ENCODE assay signal across 13 mouse cellular contexts in genomic region chr3:105898325-105898724, GRCm38 (mm10). TPM values are rescaled to one million over a fixed set of nuclear protein-coding genes. Genes with fewer than 3 reads are reported as not detected.
DNase-seq lines count a peak whose midpoint lies in the region; ATAC-seq lines count a peak whose summit lies in the region.
"Had no signal": no experiment of that assay in that cellular context is flagged by ENCODE, and none has a peak within 500 bp of the region (broad histone marks: within the 10 kb centered on the region; RNA-seq: fewer than 3 reads in every experiment).

No protein-coding gene starts in this region.

- peak; percentile 45 for DNase-seq in embryonic facial prominence, embryonic 14.5 days (ENCODE audit: low spot score)
- no peak for DNase-seq in embryonic facial prominence, embryonic 10.5 days (ENCODE audit: low spot score)
- DNase-seq in testis, postnatal 10 days (ENCODE audit: low spot score): peak; percentile 43
- DNase-seq in testis, postnatal 14 days (ENCODE audit: low spot score): no peak
- DNase-seq in heart, adult 9 months (ENCODE audit: low spot score in 2 of 2): peak; percentile 64 to 65
- DNase-seq in skeletal muscle tissue, adult 2 months (ENCODE audit: low read depth, low spot score): peak; percentile 81
- no peak for DNase-seq in thymus, postnatal 14 days
- DNase-seq in thymus, postnatal 36 days: no peak
- DNase-seq: cerebellum, adult 2 months had no signal

- no peak overlapping the region for H3K27ac ChIP-seq in embryonic facial prominence, embryonic 14.5 days (replicated peaks; ENCODE audit: low read depth, low read length)
- no peak overlapping the region for H3K27ac ChIP-seq in embryonic facial prominence, embryonic 10.5 days (replicated peaks)
- H3K27ac ChIP-seq: lung, embryonic 15.5 days; neural tube, embryonic 12.5 days had no signal

- H3K27me3 ChIP-seq in embryonic facial prominence, embryonic 14.5 days (replicated peaks; ENCODE audit: control insufficient read depth, insufficient read depth, low read length): no peaks in the 10 kb centered on the region
- H3K27me3 ChIP-seq in embryonic facial prominence, embryonic 10.5 days (replicated peaks; ENCODE audit: low read depth, poor library complexity, severe bottlenecking): no peaks in the 10 kb centered on the region
- H3K27me3 ChIP-seq: lung, embryonic 15.5 days; neural tube, embryonic 12.5 days had no signal

- no peaks in the 10 kb centered on the region for H3K9me3 ChIP-seq in embryonic facial prominence, embryonic 14.5 days (ENCODE audit: control insufficient read depth, low read length)
- H3K9me3 ChIP-seq in embryonic facial prominence, embryonic 10.5 days: no peaks in the 10 kb centered on the region
- H3K9me3 ChIP-seq: lung, embryonic 15.5 days; neural tube, embryonic 12.5 days had no signal

- no peaks in the 10 kb centered on the region for H3K36me3 ChIP-seq in embryonic facial prominence, embryonic 14.5 days (ENCODE audit: control insufficient read depth, insufficient read depth, low read length)
- no peaks in the 10 kb centered on the region for H3K36me3 ChIP-seq in embryonic facial prominence, embryonic 10.5 days (replicated peaks)
- H3K36me3 ChIP-seq: lung, embryonic 15.5 days; neural tube, embryonic 12.5 days had no signal

- 64% methylated on average over 2 of the region's 2 CpGs for WGBS in embryonic facial prominence, embryonic 14.5 days
- 88% methylated on average over 2 of the region's 2 CpGs for WGBS in embryonic facial prominence, embryonic 10.5 days

- no peak overlapping the region for H3K9ac ChIP-seq in embryonic facial prominence, embryonic 14.5 days (ENCODE audit: low read depth, low read length)
- H3K9ac ChIP-seq: lung, embryonic 15.5 days; neural tube, embryonic 12.5 days had no signal

- no peak for ATAC-seq in embryonic facial prominence, embryonic 14.5 days (ENCODE audit: low read depth)

- peaks cover 19% of the 10 kb centered on the region for H3K4me1 ChIP-seq in embryonic facial prominence, embryonic 14.5 days (ENCODE audit: control insufficient read depth, insufficient read depth, low read length)
- H3K4me1 ChIP-seq in embryonic facial prominence, embryonic 10.5 days: peaks cover 15% of the 10 kb centered on the region
- H3K4me1 ChIP-seq: neural tube, embryonic 12.5 days had no signal

- H3K4me2 ChIP-seq in embryonic facial prominence, embryonic 14.5 days (ENCODE audit: low read depth, low read length): no peak overlapping the region
- H3K4me2 ChIP-seq: lung, embryonic 15.5 days; neural tube, embryonic 12.5 days had no signal

- no peak overlapping the region for H3K4me3 ChIP-seq in embryonic facial prominence, embryonic 14.5 days (ENCODE audit: low read depth, low read length)
- H3K4me3 ChIP-seq in embryonic facial prominence, embryonic 10.5 days: no peak overlapping the region
- H3K4me3 ChIP-seq: heart, adult 2 months; lung, embryonic 15.5 days; neural tube, embryonic 12.5 days had no signal

RNA-seq across cellular contexts. Expression of gene Tmigd3, which starts 27.6 kb away (rescaled TPM):
- 0.68 and 0.89 TPM in 2 replicates for polyA plus RNA-seq in embryonic facial prominence, embryonic 14.5 days (2014; fragmentation: Nextera tagmentation; extraction: Ambion mirVana)
- 0.15 TPM in 1 of 2 replicates, not detected in the other for polyA plus RNA-seq in embryonic facial prominence, embryonic 10.5 days (2016; fragmentation: Nextera tagmentation; extraction: Ambion mirVana)
- polyA plus RNA-seq: heart, adult 2 months; neural tube, embryonic 12.5 days had no signal

RNA-seq across cellular contexts. Expression of gene Adora3, which starts 27.7 kb away (rescaled TPM):
- polyA plus RNA-seq in embryonic facial prominence, embryonic 14.5 days (2014; fragmentation: Nextera tagmentation; extraction: Ambion mirVana): 1.4 and 3.0 TPM in 2 replicates
- not detected in 2 replicates for polyA plus RNA-seq in embryonic facial prominence, embryonic 10.5 days (2016; fragmentation: Nextera tagmentation; extraction: Ambion mirVana)
- polyA plus RNA-seq: intestine, embryonic 14.5 days; neural tube, embryonic 12.5 days had no signal

RNA-seq across cellular contexts. Expression of gene I830077J02Rik, which starts 34.1 kb away (rescaled TPM):
- polyA plus RNA-seq in embryonic facial prominence, embryonic 14.5 days (2014; fragmentation: Nextera tagmentation; extraction: Ambion mirVana): 0.47 and 0.70 TPM in 2 replicates
- 0.34 and 0.61 TPM in 2 replicates for polyA plus RNA-seq in embryonic facial prominence, embryonic 10.5 days (2016; fragmentation: Nextera tagmentation; extraction: Ambion mirVana)

Comparison
In these comparisons a context has a peak if more than half of its experiments do, and no peak if none do; other contexts are left out.
1. DNase-seq: peak in embryonic facial prominence, embryonic 14.5 days (single experiment), testis, postnatal 10 days (single experiment), heart, adult 9 months (2 of 2) and skeletal muscle tissue, adult 2 months (single experiment); none in embryonic facial prominence, embryonic 10.5 days (single experiment), testis, postnatal 14 days (single experiment), thymus, postnatal 14 days (single experiment) and thymus, postnatal 36 days (0 of 2).